Mouse (Mus musculus) G1E-ER4 (cell line): ENCODE data around the gene Dus3l. TPM values are rescaled to one million over a fixed set of nuclear protein-coding genes. Genes with fewer than 3 reads are reported as not detected.

ENCODE experiments used
- GATA1 ChIP-seq: IDR thresholded peaks from one replicate; pipeline ENCODE4 v1.8.0; 2012; ENCODE audit warnings: low read length, inconsistent platforms
- polyA plus RNA-seq: library from polyadenylated mRNA; stranded (reverse); fragments of >175 nt; gene quantifications from 2 replicates; pipeline ENCODE4 v1.2.3, GENCODE M21; 2012

The Dus3l gene
- polyA plus RNA-seq, 1 experiment = 67.0 TPM

DNA sequence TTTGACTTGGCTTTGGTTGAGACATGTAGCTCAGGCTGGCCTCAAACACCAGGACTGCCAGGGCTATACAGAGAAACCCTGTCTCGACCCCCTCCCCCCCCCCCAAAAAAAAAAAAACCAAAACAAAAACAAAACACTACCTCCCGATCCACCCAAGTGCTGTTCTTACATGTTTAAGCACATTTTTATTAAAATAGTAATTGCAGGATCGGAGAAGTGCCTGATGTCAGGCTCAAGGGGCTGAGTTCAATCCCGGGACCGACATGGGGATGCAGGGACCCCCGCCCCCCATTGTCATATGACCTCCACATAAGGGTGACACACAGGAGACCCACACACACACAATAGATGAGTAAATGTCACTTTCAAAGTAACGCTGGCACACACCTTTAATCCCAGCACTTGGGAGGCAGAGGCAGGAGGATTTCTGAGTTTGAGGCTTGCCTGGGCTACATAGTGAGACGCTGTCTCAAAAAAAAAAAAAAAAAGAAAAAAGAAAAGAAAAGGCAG is 761 bp upstream of the Dus3l start:
- no peak for TF ChIP-seq GATA1

GRCm38 (mm10) chr17:56765431-56765830 is 874 bp downstream of the Dus3l start:
- no peak for TF ChIP-seq GATA1

DNA sequence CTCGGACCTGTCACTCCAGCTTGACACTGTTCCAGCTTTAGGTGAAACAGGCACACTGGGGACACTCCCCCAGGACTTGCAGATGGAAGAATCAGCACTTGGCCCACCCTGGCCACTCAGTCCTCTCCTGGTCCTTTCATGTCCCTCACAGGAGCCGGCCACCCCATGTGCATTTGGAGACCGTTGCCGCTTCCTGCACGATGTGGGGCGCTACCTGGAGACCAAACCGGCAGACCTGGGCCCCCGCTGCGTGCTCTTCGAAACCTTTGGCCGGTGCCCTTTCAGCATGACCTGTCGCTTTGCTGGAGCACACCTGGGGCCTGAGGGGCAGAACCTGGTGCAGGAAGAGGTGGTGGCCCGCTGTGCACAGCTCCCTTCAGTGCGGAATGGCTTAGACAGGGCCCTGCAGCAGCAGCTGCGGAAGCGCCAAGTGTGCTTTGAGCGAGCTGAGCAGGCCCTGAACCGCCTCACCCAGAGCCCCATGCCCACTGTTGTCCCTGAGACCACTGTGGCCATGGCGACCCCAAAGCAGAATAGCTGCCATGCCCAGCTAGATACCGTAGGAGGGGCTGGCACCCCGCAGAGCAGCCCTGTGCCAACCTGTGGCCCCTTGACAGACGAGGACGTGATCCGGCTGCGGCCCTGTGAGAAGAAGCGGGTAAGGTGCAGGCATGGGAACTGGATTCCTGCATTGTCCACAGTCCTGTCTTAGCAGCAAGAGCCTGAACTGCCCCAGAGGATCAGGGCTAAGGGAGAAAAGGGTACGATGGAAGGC is 2.3 kb downstream of the Dus3l start:
- TF ChIP-seq GATA1 = no peak

DNA sequence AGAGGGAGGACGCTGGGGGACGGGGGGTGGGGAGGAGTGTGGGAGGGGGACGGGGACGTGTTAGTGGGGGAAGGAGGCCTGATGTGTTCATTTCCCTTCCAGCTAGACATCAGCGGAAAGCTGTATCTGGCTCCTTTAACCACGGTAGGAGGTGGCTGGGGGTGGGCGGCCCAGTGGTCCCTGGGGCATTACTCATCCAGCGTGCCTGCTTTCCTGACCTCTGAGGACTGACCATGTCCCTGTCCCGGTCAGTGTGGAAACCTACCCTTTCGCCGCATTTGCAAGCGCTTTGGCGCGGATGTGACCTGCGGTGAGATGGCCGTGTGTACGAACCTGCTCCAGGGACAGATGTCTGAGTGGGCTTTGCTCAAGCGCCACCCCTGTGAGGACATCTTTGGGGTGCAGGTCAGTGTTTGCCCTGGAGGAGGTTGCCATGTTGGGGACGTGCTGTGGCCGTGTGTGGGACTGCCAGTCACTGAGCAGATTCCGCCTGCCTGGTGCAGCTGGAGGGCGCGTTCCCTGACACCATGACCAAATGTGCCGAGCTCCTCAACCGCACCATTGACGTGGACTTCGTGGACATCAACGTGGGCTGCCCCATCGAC is 3.1 kb downstream of the Dus3l start:
- TF ChIP-seq GATA1 = no peak

DNA sequence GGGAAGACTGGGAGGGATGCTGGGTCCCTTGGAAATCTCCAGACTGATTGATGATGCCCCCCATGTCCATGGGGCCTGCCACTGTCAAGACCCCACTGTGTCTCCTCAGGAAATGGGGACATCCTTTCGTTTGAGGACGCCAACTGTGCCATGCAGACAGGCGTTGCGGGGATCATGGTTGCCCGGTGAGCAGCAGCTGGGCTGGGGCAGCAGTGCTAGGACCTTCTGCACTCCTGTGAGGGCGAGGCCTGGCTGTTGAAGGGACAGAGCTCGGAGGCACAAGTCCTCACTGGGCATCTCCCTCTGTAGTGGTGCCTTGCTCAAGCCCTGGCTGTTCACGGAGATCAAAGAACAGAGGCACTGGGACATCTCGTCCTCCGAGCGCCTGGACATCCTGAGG is 4.4 kb downstream of the Dus3l start:
- no peak for TF ChIP-seq GATA1

- TF ChIP-seq GATA1 = no peak
These were observed 5.4 kb downstream of the Dus3l start, which contains the start of gene Prr22 for GRCm38 (mm10) chr17:56769950-56770349. TSS of gene Prr22 (plus strand) at chr17:56770250.

- no peak for TF ChIP-seq GATA1
These were observed 13.0 kb downstream of the Dus3l start for GRCm38 (mm10) chr17:56777568-56777967.

DNA sequence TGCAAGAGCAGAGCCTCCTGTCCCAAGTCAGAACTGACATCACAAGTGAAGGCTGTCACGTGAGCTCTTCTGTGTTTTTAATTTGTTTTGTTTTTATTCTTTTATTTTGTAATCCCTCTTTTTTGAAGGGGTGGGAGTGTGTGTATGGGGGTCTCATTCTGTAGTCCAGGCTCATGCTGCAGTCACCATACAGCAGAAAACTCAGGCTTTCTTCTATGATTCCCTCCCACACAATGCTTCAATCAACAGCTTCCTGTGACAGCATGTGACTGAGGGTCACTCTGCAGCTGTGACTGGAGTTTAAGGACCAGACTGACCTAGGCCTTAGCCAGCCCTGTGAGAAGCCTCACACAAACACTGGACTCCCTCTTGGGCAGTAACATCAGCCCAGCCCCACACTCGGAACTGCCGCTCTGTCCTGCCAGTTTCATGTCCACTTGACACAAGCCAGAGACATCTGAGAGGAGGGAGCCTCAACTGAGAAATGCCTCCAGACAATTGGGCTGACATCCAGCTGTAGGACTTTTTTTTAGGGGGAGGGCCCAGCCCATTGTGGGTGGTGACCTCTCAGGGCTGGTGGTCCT is 14.3 kb downstream of the Dus3l start:
- TF ChIP-seq GATA1 = no peak

- TF ChIP-seq GATA1 = no peak
These were observed 15.9 kb downstream of the Dus3l start for GRCm38 (mm10) chr17:56780291-56780978.

- TF ChIP-seq GATA1 = no peak
These were observed 24.3 kb downstream of the Dus3l start for GRCm38 (mm10) chr17:56788886-56789285.

DNA sequence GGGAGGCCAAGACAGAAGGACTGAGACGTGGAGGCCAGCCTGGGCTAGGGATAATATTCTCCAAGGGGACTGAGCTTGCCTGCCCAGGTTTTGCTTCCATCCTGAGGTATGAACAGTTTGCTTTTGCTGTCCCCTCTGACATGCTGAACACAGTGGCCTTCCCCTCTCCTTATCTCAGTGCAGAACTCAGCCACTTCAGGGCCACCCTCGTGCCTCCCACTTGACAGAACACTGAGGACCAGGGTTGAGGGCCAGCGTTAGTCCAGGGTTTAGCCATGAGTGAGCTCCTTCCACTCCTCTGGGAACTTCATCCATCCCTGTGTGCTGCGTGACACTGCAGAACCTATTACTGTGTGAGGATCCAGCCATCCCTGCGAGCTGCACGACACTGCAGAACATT is 24.7 kb downstream of the Dus3l start:
- no peak for TF ChIP-seq GATA1

GRCm38 (mm10) chr17:56792588-56792987 is 28.0 kb downstream of the Dus3l start:
- no peak for TF ChIP-seq GATA1

DNA sequence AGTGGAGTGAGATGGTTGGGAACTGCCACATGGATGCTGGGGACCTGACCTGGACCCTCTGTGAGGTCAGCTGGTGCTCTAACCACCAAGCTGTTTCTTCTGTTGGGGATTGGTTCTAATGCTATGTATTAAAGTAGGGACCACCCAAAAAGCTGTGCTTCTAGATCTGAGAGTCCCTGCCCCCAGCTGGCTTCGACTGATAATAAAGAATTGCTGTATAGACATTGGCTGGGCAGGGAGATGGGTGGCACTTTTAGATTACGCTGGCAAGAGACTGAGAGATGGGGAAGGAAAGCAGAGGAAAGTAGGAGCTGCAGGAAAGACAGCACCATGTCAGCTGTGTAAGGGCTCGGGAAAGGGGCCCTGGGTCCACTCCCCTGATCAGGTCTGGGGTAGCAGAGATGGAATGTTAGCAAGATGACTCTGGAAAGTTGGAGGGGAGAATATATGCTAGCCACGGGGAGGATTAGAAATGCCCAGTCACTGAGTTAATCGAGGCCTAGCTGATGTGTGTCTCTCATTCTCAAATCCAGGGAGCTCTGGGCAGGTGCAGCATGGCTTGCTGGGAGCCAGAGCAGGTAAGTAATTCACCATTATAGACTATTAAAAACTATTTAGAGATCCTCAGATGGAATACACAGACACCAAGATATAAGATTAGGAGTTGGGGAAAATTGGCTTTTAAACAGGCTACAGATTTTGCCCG is 29.2 kb downstream of the Dus3l start:
- TF ChIP-seq GATA1 = no peak

GRCm38 (mm10) chr17:56799276-56799675 is 34.7 kb downstream of the Dus3l start:
- TF ChIP-seq GATA1 = no peak

DNA sequence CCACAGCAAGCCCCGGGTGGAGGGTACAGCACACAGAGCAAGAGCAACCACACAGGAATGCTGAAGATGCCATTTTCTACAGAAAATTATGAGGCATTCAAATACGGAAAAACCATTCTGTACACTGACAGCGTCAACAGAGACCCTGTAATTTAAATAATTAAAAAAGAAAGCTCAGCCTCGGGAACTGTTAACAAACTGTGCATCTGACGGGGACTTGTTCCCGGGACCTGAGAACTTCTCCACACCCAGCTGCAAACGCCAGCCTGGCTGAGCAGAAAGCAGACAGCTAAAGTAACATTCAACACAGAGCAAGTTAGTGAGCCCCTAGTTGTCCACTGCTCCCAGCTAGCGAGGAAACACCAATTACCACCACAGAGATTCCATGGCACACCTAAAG is 37.5 kb downstream of the Dus3l start:
- no peak for TF ChIP-seq GATA1

DNA sequence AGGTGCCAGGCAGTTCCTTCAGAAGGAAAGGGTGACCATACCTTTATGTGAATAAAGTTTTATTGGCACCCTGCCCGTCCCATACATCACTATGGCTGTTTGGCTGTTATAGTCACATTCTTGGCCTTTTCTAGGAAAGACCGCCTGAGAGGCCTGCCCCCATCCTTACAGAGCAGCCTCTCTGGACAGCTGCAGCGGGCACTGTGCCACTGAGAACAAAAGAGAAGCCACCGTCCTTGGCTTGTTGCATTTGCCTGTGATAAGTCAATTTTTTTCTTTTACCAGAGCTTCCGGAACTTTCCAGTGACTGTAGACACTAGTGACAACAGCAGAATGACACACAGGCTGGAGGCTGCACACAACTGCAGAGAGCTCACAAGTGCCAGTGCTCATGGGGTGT is 40.4 kb downstream of the Dus3l start:
- TF ChIP-seq GATA1 = no peak
